Mouse (Mus musculus): Measurements from ENCODE around the gene 9130019O22Rik.
"Not testable (repeated sequence)": the region's sequence is repeated elsewhere in the genome, so short reads cannot be mapped to it uniquely, and the experiment has no call there.

9130019O22Rik gene

DNA sequence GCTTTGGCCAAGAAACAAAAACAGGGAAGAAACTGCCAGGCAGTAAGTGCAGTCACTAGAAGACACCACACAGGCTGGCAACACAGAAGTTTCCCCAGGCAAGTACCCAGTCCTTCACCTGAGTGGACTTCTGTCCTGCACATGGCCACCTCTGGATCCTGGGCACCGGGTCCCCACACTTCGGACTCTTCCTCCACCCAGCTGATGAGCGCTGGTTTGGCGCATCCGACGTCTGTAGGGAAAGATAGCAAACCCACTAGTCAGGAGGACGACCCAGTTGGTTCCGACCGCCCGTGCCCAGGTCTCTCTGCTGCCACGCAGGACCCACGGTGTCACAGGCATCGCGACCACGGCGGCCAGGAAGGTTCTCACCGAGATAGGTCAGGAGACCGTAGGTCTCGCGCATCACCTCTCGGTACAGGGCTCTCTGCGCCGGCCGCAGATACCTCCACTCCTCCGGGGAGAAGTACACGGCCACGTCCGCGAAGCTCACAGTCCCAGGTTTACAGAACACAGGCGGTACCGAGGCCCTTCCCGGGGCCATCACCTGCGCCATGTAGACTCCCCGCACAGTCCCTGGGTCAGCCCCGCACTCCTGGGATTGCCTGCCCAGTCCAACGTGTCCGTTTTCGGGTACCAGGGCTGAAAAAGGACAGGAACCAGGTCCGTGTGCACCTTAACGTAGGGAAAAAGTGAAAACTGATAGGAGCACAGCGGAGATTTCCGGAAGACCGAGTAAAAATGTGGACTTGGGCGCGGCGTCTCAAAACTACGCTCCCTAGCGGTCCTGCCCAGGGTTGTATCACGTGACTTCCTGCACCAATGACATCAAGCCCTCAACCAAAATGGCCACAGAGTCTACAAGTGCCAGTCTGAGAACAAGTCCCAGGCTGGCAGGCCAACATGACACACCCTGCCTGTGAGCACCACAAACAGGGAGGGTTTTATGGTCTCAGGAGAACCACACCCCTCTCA lies 11.4 kb downstream of the 9130019O22Rik start, which contains the start of gene Zfp747:
Gene Zfp747, minus strand, starts transcription at position 780 of the 975 bp plus-strand sequence.
- DNase-seq, result peak; percentile 82 to 89

DNA sequence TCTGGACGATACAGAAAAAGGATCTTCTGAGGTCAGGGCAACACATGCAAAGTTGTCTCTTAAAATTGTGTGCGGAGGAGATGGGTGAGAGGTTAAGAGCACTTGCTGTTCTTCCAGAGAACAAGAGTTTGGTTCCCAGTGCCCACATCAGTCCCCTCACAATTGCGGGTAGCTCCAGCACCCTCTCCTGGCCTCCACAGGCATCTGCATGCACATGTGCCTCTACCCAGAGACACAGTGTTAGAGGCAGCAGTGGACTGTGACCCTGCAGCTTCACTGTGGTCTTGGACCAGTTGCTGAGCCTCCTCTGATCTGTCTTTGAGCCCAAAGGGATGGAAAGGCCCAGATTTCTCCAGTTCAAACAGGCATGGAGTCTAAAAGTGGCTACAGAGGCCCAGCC lies 15.1 kb downstream of the 9130019O22Rik start:
- DNase-seq, result not testable (repeated sequence)

DNA sequence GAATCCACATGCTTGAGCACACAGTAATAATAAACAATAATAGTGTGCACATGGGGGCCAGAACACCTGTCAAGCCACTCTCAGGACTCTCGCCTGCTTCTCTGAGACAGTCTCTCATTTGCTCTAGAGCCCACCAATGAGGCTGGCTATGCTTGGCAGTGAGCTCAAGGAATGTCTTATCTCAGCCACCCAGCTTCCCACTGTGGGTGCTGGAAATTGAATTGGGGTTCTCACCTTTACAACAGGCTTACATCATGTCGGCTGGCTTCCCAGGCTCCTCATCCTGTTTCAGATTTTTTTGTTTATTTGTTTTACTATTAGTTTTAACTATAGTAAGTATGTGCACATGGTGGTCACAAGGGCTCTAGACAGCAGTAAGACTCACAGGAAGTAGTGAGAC lies 15.8 kb downstream of the 9130019O22Rik start:
- DNase-seq, result no peak

DNA sequence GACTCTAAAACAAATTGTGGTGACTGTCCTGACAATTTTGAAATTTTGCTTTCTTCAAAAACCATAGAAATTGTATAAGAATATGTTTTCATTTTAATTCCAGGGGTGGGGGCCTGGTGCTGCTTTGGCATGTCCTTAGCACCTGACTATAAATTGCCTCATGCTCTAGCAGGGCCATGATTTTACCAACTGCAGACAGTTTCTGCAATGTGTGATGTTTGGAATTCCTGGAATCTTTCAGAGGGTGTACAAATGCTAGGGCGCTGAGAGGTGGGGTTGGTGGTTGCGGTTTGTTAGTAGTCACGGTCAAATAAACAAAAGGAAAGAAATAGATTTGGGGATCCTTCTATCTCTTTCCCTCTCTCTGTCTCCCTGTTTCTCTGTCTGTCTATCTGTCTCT lies 20.7 kb downstream of the 9130019O22Rik start:
- DNase-seq, result no peak

DNA sequence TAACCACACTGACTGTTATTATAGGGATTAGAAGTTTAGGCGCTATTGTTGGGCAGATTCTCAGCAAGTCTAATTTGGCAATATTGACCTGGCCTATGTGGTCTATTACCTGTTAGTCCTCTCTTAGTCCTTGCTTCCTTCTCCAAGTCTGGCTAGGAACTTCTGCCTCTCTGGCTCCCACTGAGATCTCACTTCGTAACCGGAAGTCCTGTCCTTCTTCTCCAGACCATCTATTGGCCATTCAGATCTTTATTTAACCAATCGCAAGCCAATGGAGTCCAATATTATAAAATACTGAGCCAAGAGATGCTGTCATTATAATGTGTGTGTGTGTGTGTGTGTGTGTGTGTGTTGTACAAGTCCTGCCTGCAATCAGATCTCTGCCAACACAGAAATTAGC lies 22.8 kb downstream of the 9130019O22Rik start:
- no peak for DNase-seq

DNA sequence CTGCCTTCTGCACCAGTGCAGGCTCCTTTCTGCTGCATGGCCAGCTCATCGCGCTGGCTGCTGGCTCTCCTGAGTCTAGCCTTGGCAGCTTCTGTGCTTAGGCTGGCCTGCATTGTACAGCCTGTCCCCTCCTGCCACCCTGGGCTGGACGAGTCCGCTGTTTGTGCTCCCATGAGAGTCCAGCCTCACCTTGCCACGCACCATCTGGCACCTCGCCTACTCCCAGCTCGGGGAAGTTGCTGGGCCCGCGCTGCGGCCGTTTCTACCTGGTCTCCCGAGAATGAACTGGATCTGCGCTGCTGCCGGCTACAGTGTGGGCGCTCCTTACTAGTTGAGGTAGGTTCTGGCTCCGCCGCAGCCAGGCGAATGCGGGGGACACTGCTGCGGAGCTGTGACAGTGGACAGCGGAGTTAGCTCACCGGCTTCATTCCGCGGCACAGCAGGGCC lies 23.5 kb downstream of the 9130019O22Rik start:
- DNase-seq, result no peak

DNA sequence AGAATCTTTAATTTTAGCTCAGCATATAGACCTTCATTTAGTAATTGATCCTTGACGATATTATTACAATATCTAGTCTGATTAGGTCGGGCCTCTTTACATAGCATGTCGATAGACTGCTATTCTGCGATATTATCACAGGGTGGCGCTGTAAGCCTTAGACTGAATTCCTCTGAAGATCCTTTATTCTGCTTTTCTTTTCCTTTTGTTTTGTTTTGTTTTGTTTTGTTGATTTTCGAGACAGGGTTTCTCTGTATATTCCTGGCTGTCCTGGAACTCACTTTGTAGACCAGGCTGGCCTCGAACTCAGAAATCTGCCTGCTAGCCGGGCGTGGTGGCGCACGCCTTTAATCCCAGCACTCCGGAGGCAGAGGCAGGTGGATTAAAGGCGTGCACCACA lies 24.5 kb downstream of the 9130019O22Rik start:
- DNase-seq, result not testable (repeated sequence)

DNA sequence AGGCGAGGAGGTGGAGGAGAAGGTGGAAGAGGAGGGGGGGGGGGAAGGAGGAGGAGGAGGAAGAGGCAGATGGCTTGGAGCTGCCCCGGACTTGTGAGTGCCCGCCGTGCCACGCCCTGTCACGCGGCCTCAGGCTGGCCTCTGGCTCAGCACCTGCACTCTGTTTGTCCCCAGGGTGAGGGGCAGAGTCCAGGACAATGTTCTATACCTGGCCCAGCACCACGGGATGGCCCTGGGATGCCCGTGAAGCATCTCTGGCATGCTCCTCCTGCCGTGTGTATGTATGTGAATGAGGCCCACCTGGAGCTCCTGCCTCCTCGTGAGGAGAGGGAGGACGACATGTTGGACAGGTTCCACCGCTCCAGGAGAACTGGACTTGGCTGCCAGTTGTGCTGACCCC lies 25.5 kb downstream of the 9130019O22Rik start:
- DNase-seq, result no peak

DNA sequence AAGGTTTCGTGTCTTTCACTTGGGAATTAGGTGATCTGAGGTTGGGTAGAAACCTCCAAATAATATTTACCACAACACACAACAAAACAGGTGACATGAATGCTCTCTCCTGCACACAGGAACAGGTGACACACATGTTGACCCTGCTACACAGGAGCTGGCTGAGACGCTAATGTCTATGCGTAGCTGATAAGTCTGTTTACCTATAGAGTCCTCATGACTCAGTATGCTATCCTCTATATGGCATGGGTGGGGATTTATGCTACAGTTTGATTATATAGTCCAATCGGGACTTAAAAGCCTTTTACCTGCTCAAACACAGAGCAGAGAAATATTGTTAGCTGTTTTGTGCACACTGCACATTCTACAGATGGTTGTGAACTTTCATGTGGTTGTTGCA lies 26.7 kb downstream of the 9130019O22Rik start:
- no peak for DNase-seq

DNA sequence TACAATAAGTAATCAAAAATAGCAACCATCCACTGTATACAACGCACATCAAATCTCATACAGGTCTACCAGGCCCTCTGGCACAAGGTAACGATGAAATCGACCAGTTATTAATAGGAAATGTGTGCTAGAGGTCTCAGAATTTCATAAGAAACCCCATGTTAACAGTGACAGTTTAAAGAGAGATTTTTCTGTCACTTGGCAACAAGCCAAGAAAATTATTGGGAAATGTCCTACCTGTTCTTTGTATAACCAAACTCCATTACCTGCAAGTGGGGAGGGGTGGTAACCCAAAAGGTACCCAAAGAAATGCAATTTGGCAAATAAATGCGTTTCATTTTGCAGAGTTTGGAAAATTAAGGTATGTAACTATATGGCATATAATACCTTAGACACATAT lies 28.5 kb downstream of the 9130019O22Rik start:
- DNase-seq, result no peak

DNA sequence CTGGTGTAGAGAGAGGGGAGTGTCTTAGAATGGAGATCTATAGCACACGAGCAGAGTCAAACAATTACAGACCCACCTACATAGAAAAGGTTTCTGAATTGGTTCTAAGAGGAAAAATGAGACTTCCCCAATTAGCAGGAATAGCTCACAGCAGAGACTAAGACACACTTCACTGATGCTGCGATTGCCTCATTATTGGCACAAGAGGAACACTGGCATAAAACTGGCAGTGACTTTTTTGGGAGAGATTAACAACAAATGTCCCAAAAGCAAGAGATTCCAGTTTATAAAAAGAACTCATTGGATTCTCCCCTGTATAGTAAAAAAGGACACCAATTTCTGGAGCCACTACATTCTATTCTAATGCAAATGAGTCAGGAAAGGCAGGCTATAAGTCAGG lies 29.1 kb downstream of the 9130019O22Rik start:
- no peak for DNase-seq

DNA sequence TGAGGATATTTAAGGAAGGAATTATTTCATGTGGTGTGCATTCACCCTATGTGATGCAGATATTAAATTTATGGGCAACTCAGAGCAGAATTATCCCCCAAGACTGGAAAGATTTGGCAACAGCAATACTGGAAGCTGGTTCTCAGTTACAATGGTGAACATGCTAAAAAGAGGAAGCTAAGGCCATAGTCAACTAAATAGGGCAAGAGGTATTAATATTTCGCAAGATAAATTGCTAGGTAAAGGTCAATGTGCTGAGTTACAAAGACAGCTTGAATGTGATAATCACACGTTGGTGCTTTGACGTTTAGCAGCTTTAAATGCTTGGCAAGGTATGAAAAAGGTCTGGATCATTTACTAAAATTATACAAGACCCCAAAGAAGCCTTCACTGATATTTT lies 31.2 kb downstream of the 9130019O22Rik start:
- no peak for DNase-seq

DNA sequence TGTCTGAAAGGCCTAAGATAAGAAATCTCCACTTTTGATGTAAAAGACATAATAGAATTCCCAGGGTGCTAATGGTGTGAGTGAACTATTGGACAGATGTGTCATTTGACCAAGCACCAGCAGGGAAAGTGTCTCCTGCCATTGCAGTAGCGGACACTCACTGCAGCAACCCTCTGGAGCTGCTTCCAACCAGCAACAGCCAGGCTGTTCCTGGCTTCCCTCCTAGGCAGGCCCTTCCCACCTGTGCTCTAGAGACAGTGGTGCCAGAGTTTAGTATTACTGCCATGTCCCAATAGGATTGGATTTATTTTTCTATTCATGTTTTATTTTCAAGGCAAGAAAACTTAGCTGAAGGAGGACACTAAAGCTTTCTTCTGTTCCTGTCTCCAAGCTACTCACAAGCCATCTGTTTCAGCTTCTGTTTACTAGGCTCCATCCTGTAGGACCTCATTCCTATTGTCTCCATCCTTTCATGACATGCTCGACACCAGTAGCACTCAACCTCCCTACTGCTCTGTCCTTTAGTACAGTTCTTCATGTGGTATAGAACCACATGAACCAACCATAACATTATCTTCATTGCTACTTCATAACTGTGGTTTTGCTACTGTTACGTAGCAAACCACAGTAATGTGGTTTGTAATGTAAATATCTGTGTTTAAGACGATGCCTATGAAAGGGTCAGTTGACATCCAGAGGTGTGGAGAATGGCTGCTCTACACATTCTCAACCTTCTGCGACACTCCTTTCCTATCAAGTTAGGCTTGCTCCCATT lies 35.5 kb downstream of the 9130019O22Rik start:
- no peak for DNase-seq

DNA sequence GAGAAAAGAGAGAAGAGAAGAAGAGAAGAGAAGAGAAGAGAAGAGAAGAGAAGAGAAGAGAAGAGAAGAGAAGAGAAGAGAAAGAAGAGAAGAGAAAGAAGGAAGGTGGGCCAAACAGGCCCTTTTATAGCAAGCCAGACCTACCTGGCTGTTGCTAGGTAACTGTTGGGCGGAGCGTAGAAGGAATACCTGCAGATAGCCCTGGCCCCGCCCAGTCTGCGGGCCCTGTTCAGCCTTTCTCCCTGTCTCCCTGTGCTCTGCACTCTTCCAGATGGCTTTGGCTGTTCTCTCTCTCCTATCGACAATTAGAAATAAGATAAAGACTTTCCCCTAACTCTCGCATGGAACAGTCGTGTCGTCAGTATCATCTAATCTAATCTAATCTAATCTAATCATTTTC lies 40.3 kb downstream of the 9130019O22Rik start:
- DNase-seq, result no peak

DNA sequence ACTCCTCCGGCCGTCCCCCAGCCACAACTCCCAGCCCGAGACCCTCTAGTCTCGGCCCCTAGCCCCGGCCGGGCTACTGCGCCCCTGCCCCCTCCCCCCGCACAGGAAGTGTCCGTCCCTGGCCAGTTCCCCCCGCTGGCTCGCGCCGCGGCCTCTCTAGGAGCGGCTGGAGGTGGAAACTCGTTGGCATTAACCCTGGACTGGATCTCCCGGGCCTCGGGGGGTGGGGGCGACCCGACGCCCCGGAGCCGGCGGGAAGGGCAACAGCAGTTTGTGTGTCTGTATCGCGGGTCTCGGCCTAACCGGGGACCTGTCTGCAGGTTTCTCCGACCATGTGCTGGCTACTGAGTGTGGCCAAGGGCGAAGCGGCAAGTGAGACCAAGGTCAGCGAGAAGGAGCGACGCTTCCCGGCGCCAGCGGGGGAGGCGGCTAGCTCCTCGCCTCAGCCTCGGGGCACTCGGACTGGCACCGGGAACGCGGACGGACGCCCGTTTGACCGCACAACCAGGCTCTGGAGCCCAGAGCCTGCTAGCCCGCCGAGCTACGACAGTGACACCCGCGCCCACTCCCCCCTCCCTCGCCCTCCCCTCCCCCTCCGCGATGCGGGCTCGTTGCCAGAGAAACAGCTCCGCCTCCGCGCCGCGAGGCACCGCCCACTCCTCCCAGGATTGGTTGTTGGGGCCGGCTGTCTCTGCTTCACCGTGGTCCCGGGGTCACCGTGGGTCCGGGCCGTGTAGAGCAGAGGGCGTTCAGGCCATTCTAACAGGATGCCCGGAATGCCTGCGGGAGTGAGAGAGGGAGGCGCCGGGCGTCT lies 41.2 kb downstream of the 9130019O22Rik start, which contains the start of gene Zfp768:
Gene Zfp768, minus strand, starts transcription at position 78 of the 814 bp plus-strand sequence.
- peak; percentile 76 to 90 for DNase-seq

DNA sequence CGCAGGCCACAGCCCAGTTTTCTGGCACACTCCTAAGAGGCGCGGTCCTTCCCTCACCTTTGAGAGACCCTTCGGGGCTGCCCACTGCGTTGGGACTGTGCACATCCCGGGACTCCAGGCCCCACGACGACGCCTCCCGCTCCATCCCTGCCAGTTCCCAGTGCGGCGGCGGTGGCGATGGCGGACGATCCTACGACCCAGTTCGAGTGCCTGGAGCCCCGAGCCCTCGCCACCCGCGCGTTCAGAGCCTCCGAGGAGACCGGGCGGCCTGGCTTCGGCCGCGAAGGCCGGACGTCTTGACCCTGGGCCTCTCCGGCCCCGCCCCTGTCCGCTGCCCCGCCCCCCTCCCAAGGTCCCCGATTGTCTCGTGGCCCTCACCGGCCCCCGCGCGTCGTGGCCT lies 41.9 kb downstream of the 9130019O22Rik start:
- DNase-seq, result no peak

DNA sequence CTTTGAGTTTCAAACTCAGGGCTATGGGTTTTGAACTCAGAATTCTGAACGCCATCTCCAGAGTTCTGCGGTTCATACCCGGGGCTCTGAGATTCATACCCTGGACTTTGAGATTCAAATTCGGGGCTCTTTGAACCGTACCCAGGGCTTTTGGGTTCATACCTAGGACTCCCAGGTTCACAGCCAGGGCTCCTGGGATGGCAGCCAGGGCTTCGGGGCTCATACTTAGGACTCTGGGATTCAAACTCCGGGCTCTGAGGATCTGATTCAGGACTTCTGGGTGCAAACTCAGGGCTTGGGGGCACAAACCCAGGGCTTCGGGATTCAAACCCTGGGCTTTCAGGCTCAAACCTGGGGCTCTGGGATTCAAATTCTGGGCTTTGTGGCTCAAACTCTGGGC lies 42.6 kb downstream of the 9130019O22Rik start:
- DNase-seq, result no peak

DNA sequence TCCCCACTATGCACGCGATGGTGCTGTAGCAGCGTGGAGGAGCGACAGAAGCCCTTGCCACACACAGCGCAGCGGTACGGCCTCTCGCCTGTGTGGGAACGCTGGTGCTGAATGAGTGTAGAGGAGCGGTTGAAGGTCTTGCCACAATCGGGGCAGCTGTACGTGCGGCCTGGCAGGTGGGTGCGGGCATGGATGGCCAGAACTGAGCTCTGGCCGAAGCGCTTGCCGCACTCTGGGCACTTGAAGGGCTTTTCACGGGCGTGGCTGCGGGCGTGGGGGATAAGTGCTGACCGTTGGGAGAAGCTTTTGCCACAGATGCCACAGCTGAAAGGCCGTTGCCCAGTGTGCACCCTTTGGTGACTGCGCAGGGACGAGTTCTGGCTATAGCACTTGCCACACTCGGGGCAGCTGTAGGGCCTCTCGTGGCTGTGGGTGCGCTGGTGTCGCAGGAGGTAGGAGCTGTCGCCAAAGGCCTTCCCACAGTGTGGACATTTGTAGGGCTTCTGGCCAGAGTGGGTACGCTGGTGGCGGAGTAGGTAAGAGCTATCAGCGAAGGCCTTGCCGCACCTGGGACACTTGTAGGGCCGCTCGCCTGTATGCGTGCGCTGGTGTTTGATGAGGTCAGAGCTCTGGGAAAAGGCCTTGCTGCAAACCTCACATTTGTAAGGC lies 43.5 kb downstream of the 9130019O22Rik start:
- DNase-seq, result no peak

DNA sequence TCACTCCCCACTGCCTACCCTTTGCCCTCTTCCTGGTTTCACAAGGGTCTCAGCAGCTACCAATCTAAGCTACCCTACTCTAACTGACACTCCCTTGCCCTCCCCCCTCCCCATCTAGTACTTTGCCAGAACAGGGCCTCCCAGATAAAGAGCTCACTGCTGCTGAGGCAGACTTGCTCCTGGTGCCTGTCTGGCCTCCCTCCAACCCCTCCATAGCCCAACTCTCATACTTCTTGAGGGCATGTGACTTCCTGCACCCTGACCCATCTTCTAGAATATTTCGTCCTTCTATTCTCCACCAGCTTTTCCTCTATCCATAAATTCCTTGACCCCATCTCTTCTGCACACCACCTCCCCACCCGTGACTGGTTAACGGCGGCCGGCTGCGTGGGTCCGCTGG lies 44.1 kb downstream of the 9130019O22Rik start:
- DNase-seq, result no peak

DNA sequence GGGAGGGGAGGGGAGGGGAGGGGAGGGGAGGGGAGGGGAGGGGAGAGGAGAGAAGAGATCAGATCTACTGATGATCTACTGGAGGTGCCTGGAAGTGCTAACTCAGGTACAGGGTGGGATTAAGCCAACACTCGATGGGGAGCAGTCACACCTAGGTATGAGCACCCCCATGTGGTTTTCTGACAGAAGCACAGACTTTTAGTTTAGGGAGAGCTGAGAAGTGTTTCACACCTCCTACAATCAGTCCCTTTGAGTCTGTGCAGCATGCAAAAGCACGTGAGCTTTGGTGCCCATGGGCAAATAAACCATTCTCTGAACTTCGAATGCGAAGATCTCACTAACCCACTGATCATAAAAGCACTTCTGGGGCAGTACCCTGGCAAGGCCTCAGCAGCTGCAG lies 44.6 kb downstream of the 9130019O22Rik start:
- DNase-seq, result no peak

DNA sequence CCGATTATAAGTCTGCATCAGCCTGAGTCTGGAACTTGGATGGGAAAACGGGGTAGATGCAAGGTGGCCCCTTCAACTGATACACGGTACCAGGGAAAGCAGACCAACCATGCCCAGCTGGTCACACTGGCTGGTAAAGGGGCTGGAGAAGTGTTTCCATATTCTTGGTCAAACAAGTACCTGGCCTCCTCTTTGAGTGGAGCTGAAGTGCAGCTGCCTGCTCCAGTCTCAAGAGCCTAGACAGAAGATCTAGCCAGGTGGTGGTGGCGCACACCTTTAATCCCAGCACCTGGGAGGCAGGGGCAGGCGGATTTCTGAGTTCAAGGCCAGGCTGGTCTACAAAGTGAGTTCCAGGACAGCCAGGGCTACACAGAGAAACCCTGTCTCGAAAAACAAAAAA lies 45.1 kb downstream of the 9130019O22Rik start:
- not testable (repeated sequence) for DNase-seq

DNA sequence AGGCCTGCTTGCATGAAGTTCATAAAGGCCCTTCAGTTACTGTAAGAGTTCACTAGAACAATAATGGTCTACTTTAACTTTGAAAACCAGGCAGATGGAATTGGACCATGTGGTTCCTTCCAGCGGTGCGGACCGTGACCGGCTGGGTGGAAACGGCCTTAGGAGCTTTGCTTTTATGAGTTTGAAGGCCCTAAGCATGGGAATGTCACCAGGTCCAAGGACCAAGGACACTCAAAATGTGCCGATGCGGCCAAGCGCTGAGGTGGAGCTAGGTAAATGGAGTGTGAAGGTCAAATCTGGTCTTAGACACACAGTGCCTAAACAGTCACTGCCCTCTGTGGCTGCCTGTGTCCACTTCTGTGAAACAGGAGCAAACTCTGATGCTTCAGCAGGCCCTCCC lies 45.6 kb downstream of the 9130019O22Rik start:
- no peak for DNase-seq

Measured in spleen, adult 18-20 months (tissue).